Mouse (Mus musculus) ES-Bruce4 (cell line): ENCODE data around the gene Ext2.

Experiments
- CTCF ChIP-seq: IDR thresholded peaks from one replicate; pipeline ENCODE4 v1.8.1; 2011; ENCODE audit warnings: low read depth, low read length
- EP300 ChIP-seq: IDR thresholded peaks from 2 replicates; pipeline ENCODE4 v1.6.1; 2011; ENCODE audit warnings: low read depth, low read length; ENCODE audit not compliant: insufficient read depth
- POLR2A ChIP-seq: IDR thresholded peaks from one replicate; pipeline ENCODE4 v1.8.1; 2011; ENCODE audit warnings: low read length; ENCODE audit not compliant: insufficient read depth

- TF ChIP-seq CTCF (no peak), POLR2A (no peak), EP300 (no peak)
Measured at GRCm38 (mm10) chr2:93779897-93780208, 42.5 kb downstream of the Ext2 start.
